ENCODE assay signal across 8 mouse cellular contexts in the genomic region with DNA sequence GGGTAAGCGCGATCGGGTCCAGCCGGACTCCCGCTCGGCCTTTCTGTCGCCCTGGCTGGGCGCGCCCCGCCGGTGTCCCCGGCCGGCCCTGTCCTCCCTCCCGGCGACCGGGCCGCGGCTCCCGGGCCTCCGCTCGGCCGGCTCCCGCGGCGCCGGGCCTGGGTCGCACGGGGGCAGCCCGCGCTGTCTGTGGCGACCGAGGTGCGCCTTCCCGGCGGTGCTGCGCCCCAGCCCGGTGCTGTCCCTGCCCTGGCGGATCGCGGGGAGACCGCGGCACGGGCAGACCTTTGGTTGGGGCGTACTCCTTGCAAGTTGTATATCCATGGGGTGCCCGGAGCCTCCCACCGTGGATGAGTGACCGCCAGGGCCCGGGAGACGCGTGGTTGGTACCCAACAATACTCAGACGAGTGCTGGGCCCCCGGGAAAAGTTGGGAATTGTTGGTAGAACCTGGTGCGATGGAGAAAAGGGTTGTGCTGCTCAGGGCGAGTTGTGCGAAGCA. TPM values are rescaled to one million over a fixed set of nuclear protein-coding genes. Genes with fewer than 3 reads are reported as not detected.
DNase-seq lines count a peak whose midpoint lies in the region; ATAC-seq and TF ChIP-seq lines count a peak whose summit lies in the region.

No protein-coding gene starts in this region.

- DNase-seq in kidney, adult 11 months = peak; percentile 40
- DNase-seq in kidney, postnatal 14 days = no peak
- DNase-seq in MN1 (ENCODE audit: low spot score) = peak; percentile 20
- DNase-seq in kidney, adult 18-20 months = peak; percentile 71
- peak; percentile 27 for DNase-seq in lung, postnatal 14 days
- DNase-seq in stomach, postnatal 0 days (ENCODE audit: low spot score) = peak; percentile 64
- DNase-seq in layer of hippocampus, postnatal 14 days (ENCODE audit: low spot score in 2 of 2) = no peak

- ATAC-seq in erythroid progenitor cell, adult 5-6 weeks (replicated peaks; ENCODE audit: low FRiP score, poor library complexity, severe bottlenecking) = peak; percentile 25; the same call in 1 of the 2 replicates
- ATAC-seq in stomach, postnatal 0 days (ENCODE audit: low FRiP score, low TSS enrichment) = peak; percentile 42

- no peaks in the 10 kb centered on the region for H3K27me3 ChIP-seq in stomach, postnatal 0 days (ENCODE audit: control insufficient read depth, insufficient read depth, low read length)

- H3K9me3 ChIP-seq in stomach, postnatal 0 days (ENCODE audit: control insufficient read depth, low read length) = no peaks in the 10 kb centered on the region

- H3K4me3 ChIP-seq in stomach, postnatal 0 days (ENCODE audit: low read depth, low read length) = peak overlapping the region; percentile 93

- H3K4me1 ChIP-seq in stomach, postnatal 0 days (replicated peaks; ENCODE audit: control insufficient read depth, insufficient read depth) = no peaks in the 10 kb centered on the region

- peak overlapping the region; percentile 96 for H3K9ac ChIP-seq in stomach, postnatal 0 days (ENCODE audit: low read length)

- H3K4me2 ChIP-seq in stomach, postnatal 0 days (replicated peaks; ENCODE audit: low read depth) = peak overlapping the region; percentile 75

- H3K27ac ChIP-seq in stomach, postnatal 0 days (replicated peaks) = peak overlapping the region; percentile 94

- no peak for TF ChIP-seq EP300 in stomach, postnatal 0 days (optimal IDR thresholded peaks at IDR 0.05)

- WGBS in stomach, postnatal 0 days = under 1% methylated on average over 29 of the region's 55 CpGs

- peaks cover 20% of the 10 kb centered on the region for H3K36me3 ChIP-seq in stomach, postnatal 0 days (ENCODE audit: control insufficient read depth, insufficient read depth, low read length)

- TF ChIP-seq CTCF in stomach, postnatal 0 days (IDR thresholded peaks at IDR 0.05; ENCODE audit: low read depth) = peak; percentile 12; the same call in 1 of the 2 replicates

RNA-seq across cellular contexts. Expression of a gene that starts 0.4 kb away (rescaled TPM):
- 0.72 and 2.9 TPM in 2 replicates for total RNA-seq in erythroid progenitor cell, adult 5-6 weeks (2015; ENCODE audit: low replicate concordance)
- 1.3 TPM in 1 of 2 replicates, not detected in the other for total RNA-seq in erythroid progenitor cell, adult 5-6 weeks (2017; ENCODE audit: low replicate concordance)
- polyA plus RNA-seq in stomach, postnatal 0 days (2015; fragmentation: Nextera tagmentation; extraction: Ambion mirVana) = 1.4 and 1.6 TPM in 2 replicates
- 1 to 10 TPM; 9.1 to 9.5 TPM for total RNA-seq in layer of hippocampus, postnatal 14 days (2021)

RNA-seq across cellular contexts. Expression of a gene that starts 11.8 kb away (rescaled TPM):
- not detected in 2 replicates for total RNA-seq in erythroid progenitor cell, adult 5-6 weeks (2015; ENCODE audit: low replicate concordance)
- total RNA-seq in erythroid progenitor cell, adult 5-6 weeks (2017; ENCODE audit: low replicate concordance) = not detected in 2 replicates
- polyA plus RNA-seq in stomach, postnatal 0 days (2015; fragmentation: Nextera tagmentation; extraction: Ambion mirVana) = 0.77 and 0.92 TPM in 2 replicates
- 1 to 10 TPM; 1.6 TPM for total RNA-seq in layer of hippocampus, postnatal 14 days (2021)

RNA-seq across cellular contexts. Expression of a gene that starts 15.4 kb away (rescaled TPM):
- total RNA-seq in erythroid progenitor cell, adult 5-6 weeks (2015; ENCODE audit: low replicate concordance) = 51.1 and 56.6 TPM in 2 replicates
- 20.4 and 22.6 TPM in 2 replicates for total RNA-seq in erythroid progenitor cell, adult 5-6 weeks (2017; ENCODE audit: low replicate concordance)
- 0.34 and 0.35 TPM in 2 replicates for polyA plus RNA-seq in stomach, postnatal 0 days (2015; fragmentation: Nextera tagmentation; extraction: Ambion mirVana)
- 1 to 10 TPM; 5.2 to 6.3 TPM for total RNA-seq in layer of hippocampus, postnatal 14 days (2021)

RNA-seq across cellular contexts. Expression of a gene that starts 19.8 kb away (rescaled TPM):
- total RNA-seq in erythroid progenitor cell, adult 5-6 weeks (2015; ENCODE audit: low replicate concordance) = not detected in 2 replicates
- not detected in 2 replicates for total RNA-seq in erythroid progenitor cell, adult 5-6 weeks (2017; ENCODE audit: low replicate concordance)
- polyA plus RNA-seq in stomach, postnatal 0 days (2015; fragmentation: Nextera tagmentation; extraction: Ambion mirVana) = 0.19 and 0.23 TPM in 2 replicates
- total RNA-seq in layer of hippocampus, postnatal 14 days (2021) = under 1 TPM; 0.09 to 0.24 TPM

RNA-seq across cellular contexts. Expression of a gene that starts 19.9 kb away (rescaled TPM):
- not detected in 2 replicates for total RNA-seq in erythroid progenitor cell, adult 5-6 weeks (2015; ENCODE audit: low replicate concordance)
- total RNA-seq in erythroid progenitor cell, adult 5-6 weeks (2017; ENCODE audit: low replicate concordance) = not detected in 2 replicates
- polyA plus RNA-seq in stomach, postnatal 0 days (2015; fragmentation: Nextera tagmentation; extraction: Ambion mirVana) = 0.67 and 0.69 TPM in 2 replicates
- under 1 TPM; 0.25 to 0.76 TPM for total RNA-seq in layer of hippocampus, postnatal 14 days (2021)

Comparison
In these comparisons a context has a peak if more than half of its experiments do, and no peak if none do; other contexts are left out.
1. DNase-seq: peak in kidney, adult 11 months (single experiment), MN1 (single experiment), kidney, adult 18-20 months (single experiment), lung, postnatal 14 days (single experiment) and stomach, postnatal 0 days (single experiment); none in kidney, postnatal 14 days (single experiment) and layer of hippocampus, postnatal 14 days (0 of 2).